Mouse (Mus musculus): Measurements from ENCODE around the gene Otx1. TPM values are rescaled to one million over a fixed set of nuclear protein-coding genes. Genes with fewer than 3 reads are reported as not detected.
A peak's percentile ranks its signal among the peaks of the same experiment; 100 is the strongest.

The Otx1 gene
- polyA plus RNA-seq, 1 experiment from 2014 or later, result not detected

GRCm38 (mm10) chr11:21995534-21996324 is 7.0 kb downstream of the Otx1 start:
- ATAC-seq (ENCODE audit: low FRiP score, low TSS enrichment), result no peak

GRCm38 (mm10) chr11:21994377-21995370 is 8.0 kb downstream of the Otx1 start:
- H3K4me3 ChIP-seq (ENCODE audit: low read length), result no peak overlapping the region
- no peak overlapping the region for H3K4me2 ChIP-seq (replicated peaks; ENCODE audit: low read depth, low read length)
- no peaks in the 10 kb centered on the region for H3K36me3 ChIP-seq (ENCODE audit: control insufficient read depth, insufficient read depth, low read length)
- no peak overlapping the region for H3K9ac ChIP-seq (ENCODE audit: low read depth, low read length)
- peaks cover 90% of the 10 kb centered on the region for H3K27me3 ChIP-seq (ENCODE audit: control insufficient read depth, insufficient read depth, low read length)
- no peak for ATAC-seq (ENCODE audit: low FRiP score, low TSS enrichment)
- no peaks in the 10 kb centered on the region for H3K9me3 ChIP-seq (ENCODE audit: control insufficient read depth, low read length)
- peaks cover 3% of the 10 kb centered on the region; the same call in 1 of the 2 replicates for H3K4me1 ChIP-seq (ENCODE audit: control insufficient read depth, insufficient read depth, low read length)
- no peak overlapping the region for H3K27ac ChIP-seq (ENCODE audit: low read depth, low read length)
- WGBS, result 2% methylated on average over 34 of the region's 34 CpGs

More at GRCm38 (mm10) chr11:21995534-21996324, 7.0 kb downstream of the Otx1 start:
- Histone ChIP-seq H3K9me3 (ENCODE audit: control insufficient read depth, low read length) (no peaks in the 10 kb centered on the region), H3K27me3 (ENCODE audit: control insufficient read depth, insufficient read depth, low read length) (peaks cover 95% of the 10 kb centered on the region), H3K27ac (ENCODE audit: low read depth, low read length) (no peak overlapping the region), H3K4me3 (ENCODE audit: low read length) (no peak overlapping the region), H3K4me1 (ENCODE audit: control insufficient read depth, insufficient read depth, low read length) (peaks cover 4% of the 10 kb centered on the region; the same call in 1 of the 2 replicates), H3K9ac (ENCODE audit: low read depth, low read length) (no peak overlapping the region), H3K4me2 (replicated peaks; ENCODE audit: low read depth, low read length) (no peak overlapping the region), H3K36me3 (ENCODE audit: control insufficient read depth, insufficient read depth, low read length) (no peaks in the 10 kb centered on the region)
- 2% methylated on average over 27 of the region's 27 CpGs for WGBS

- Histone ChIP-seq H3K9me3 (ENCODE audit: control insufficient read depth, low read length) (no peaks in the 10 kb centered on the region), H3K4me2 (replicated peaks; ENCODE audit: low read depth, low read length) (no peak overlapping the region; the same call in 1 of the 2 replicates), H3K27me3 (ENCODE audit: control insufficient read depth, insufficient read depth, low read length) (peaks cover 89% of the 10 kb centered on the region), H3K4me1 (ENCODE audit: control insufficient read depth, insufficient read depth, low read length) (peaks cover 3% of the 10 kb centered on the region; the same call in 1 of the 2 replicates), H3K36me3 (ENCODE audit: control insufficient read depth, insufficient read depth, low read length) (no peaks in the 10 kb centered on the region), H3K27ac (ENCODE audit: low read depth, low read length) (no peak overlapping the region), H3K4me3 (ENCODE audit: low read length) (peak overlapping the region; percentile 4; the same call in 1 of the 2 replicates), H3K9ac (ENCODE audit: low read depth, low read length) (no peak overlapping the region)
- ATAC-seq (ENCODE audit: low FRiP score, low TSS enrichment), result peak; percentile 24; the same call in 1 of the 2 replicates
- 2% methylated on average over 44 of the region's 47 CpGs for WGBS
Observed at GRCm38 (mm10) chr11:21993597-21994376, 8.9 kb downstream of the Otx1 start.

DNA sequence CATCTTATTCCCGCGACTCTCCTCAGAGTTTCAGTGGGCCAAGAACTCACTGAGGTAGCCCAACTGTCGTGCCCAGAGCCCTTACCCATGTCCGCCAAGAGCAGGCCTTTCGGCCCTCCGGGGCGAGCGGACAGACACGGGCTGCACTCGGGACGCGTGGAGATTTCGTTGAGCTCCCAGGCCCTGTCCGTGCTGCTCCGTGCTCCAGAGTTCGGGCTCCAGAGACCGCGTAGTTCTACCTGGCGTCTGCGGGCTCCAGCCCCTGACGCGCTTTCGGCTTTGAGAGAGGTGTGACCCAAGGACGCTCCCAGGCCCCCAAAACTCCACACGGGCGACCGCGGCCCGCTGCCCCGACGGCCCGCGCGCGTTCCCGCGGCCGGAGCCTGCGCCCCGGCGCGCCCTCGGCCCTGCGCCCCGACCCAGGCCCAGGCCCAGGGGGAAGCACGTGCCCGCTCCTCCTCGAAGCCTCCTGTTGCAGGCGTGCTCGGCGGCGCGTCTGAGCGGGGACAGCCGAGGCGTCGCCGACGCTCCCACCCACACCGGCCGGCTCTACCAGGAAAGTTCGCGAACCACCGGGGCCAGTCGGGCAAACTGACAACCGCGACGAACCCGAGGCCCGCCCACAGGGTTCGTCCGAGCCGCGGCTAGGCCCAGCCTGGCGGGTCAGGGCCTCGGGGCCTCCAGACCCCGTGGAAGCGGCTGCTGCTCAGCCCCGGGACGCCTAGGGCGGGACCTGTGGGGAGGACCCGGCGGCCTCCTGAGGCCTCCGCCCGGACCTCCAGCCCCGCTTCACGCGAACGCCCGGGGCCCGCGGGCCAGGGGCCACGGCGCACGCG is 9.7 kb downstream of the Otx1 start:
- Histone ChIP-seq H3K9me3 (ENCODE audit: control insufficient read depth, low read length) (no peaks in the 10 kb centered on the region), H3K27me3 (ENCODE audit: control insufficient read depth, insufficient read depth, low read length) (peaks cover 88% of the 10 kb centered on the region), H3K36me3 (ENCODE audit: control insufficient read depth, insufficient read depth, low read length) (no peaks in the 10 kb centered on the region), H3K4me1 (ENCODE audit: control insufficient read depth, insufficient read depth, low read length) (peaks cover 3% of the 10 kb centered on the region; the same call in 1 of the 2 replicates), H3K27ac (ENCODE audit: low read depth, low read length) (no peak overlapping the region), H3K4me2 (replicated peaks; ENCODE audit: low read depth, low read length) (no peak overlapping the region; the same call in 1 of the 2 replicates), H3K4me3 (ENCODE audit: low read length) (peak overlapping the region; percentile 4; the same call in 1 of the 2 replicates), H3K9ac (ENCODE audit: low read depth, low read length) (no peak overlapping the region)
- WGBS, result 2% methylated on average over 74 of the region's 96 CpGs
- ATAC-seq (ENCODE audit: low FRiP score, low TSS enrichment), result peak; percentile 51

- 78% methylated on average over 1 of the region's 1 CpGs for WGBS
- H3K9me3 ChIP-seq (ENCODE audit: control insufficient read depth, low read length), result no peaks in the 10 kb centered on the region
Observed at GRCm38 (mm10) chr11:21988398-21988946, 14.2 kb downstream of the Otx1 start.

GRCm38 (mm10) chr11:21985118-21985517 is 17.6 kb downstream of the Otx1 start:
- H3K4me3 ChIP-seq (ENCODE audit: low read length), result no peak overlapping the region
- H3K4me1 ChIP-seq (ENCODE audit: control insufficient read depth, insufficient read depth, low read length), result no peaks in the 10 kb centered on the region
- H3K9ac ChIP-seq (ENCODE audit: low read depth, low read length), result no peak overlapping the region
- no peak for ATAC-seq (ENCODE audit: low FRiP score, low TSS enrichment)
- no peaks in the 10 kb centered on the region for H3K9me3 ChIP-seq (ENCODE audit: control insufficient read depth, low read length)
- WGBS, result 59% methylated on average over 1 of the region's 1 CpGs
- H3K4me2 ChIP-seq (replicated peaks; ENCODE audit: low read depth, low read length), result no peak overlapping the region
- peaks cover 35% of the 10 kb centered on the region for H3K27me3 ChIP-seq (ENCODE audit: control insufficient read depth, insufficient read depth, low read length)
- H3K27ac ChIP-seq (ENCODE audit: low read depth, low read length), result no peak overlapping the region
- no peaks in the 10 kb centered on the region for H3K36me3 ChIP-seq (ENCODE audit: control insufficient read depth, insufficient read depth, low read length)

More at GRCm38 (mm10) chr11:21988398-21988946, 14.2 kb downstream of the Otx1 start:
- no peak for ATAC-seq (ENCODE audit: low FRiP score, low TSS enrichment)
- H3K4me1 ChIP-seq (ENCODE audit: control insufficient read depth, insufficient read depth, low read length), result no peaks in the 10 kb centered on the region
- H3K4me3 ChIP-seq (ENCODE audit: low read length), result no peak overlapping the region
- no peak overlapping the region for H3K4me2 ChIP-seq (replicated peaks; ENCODE audit: low read depth, low read length)
- H3K9ac ChIP-seq (ENCODE audit: low read depth, low read length), result no peak overlapping the region
- no peak overlapping the region for H3K27ac ChIP-seq (ENCODE audit: low read depth, low read length)
- peaks cover 60% of the 10 kb centered on the region for H3K27me3 ChIP-seq (ENCODE audit: control insufficient read depth, insufficient read depth, low read length)
- no peaks in the 10 kb centered on the region for H3K36me3 ChIP-seq (ENCODE audit: control insufficient read depth, insufficient read depth, low read length)

DNA sequence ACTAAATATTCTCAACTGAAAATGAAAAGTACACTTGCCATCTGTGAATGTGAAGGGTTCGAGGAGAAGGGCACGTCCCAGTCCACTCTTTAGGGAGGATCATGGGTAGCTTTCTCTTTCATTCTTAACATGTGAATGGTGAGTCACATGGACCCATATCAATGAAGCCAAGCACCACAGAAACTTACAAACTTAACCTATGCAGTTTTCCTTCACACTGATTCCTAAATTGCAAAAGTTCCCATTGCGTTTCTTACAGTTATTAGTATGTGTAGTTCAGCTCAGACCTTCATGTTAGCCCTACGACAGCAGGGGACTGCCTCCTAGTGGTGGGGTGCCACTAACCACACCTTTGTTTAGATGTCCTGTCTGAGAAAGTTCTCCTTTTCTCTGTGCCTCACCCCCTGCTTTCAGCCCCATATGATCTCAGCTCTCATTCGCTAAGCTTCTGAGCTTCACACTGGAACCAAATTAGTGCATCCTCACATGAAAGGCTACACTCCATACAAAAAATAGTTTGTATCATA is 28.6 kb downstream of the Otx1 start:
- Histone ChIP-seq H3K4me3 (ENCODE audit: low read length) (no peak overlapping the region), H3K4me1 (ENCODE audit: control insufficient read depth, insufficient read depth, low read length) (no peaks in the 10 kb centered on the region), H3K9me3 (ENCODE audit: control insufficient read depth, low read length) (no peaks in the 10 kb centered on the region), H3K27ac (ENCODE audit: low read depth, low read length) (no peak overlapping the region), H3K27me3 (ENCODE audit: control insufficient read depth, insufficient read depth, low read length) (no peaks in the 10 kb centered on the region), H3K4me2 (replicated peaks; ENCODE audit: low read depth, low read length) (no peak overlapping the region), H3K36me3 (ENCODE audit: control insufficient read depth, insufficient read depth, low read length) (no peaks in the 10 kb centered on the region), H3K9ac (ENCODE audit: low read depth, low read length) (no peak overlapping the region)
- 81% methylated on average over 5 of the region's 5 CpGs for WGBS
- ATAC-seq (ENCODE audit: low FRiP score, low TSS enrichment), result no peak
